Mouse (Mus musculus): ENCODE measurements around the gene Sorl1. TPM values are rescaled to one million over a fixed set of nuclear protein-coding genes. Genes with fewer than 3 reads are reported as not detected.
A peak's percentile ranks its signal among the peaks of the same experiment; 100 is the strongest.

The Sorl1 gene
- polyA plus RNA-seq, 1 experiment from 2014 or later: 4.3 TPM

- Histone ChIP-seq H3K4me1 (replicated peaks) (peaks cover 47% of the 10 kb centered on the region), H3K27me3 (ENCODE audit: insufficient read depth, poor library complexity, severe bottlenecking) (peaks cover 10% of the 10 kb centered on the region; the same call in 1 of the 2 replicates), H3K36me3 (no peaks in the 10 kb centered on the region), H3K4me3 (peak overlapping the region; percentile 58), H3K9me3 (no peaks in the 10 kb centered on the region), H3K27ac (peak overlapping the region; percentile 94)
- 7% methylated on average over 34 of the region's 34 CpGs for WGBS
- DNase-seq (ENCODE audit: low spot score): peak; percentile 91
Observed at GRCm38 (mm10) chr9:41950109-41950990, 173.7 kb downstream of the Sorl1 start.

- Histone ChIP-seq H3K4me3 (no peak overlapping the region), H3K36me3 (no peaks in the 10 kb centered on the region), H3K27ac (peak overlapping the region; percentile 94), H3K27me3 (ENCODE audit: insufficient read depth, poor library complexity, severe bottlenecking) (peaks cover 10% of the 10 kb centered on the region; the same call in 1 of the 2 replicates), H3K4me1 (replicated peaks) (peaks cover 47% of the 10 kb centered on the region), H3K9me3 (no peaks in the 10 kb centered on the region)
- 71% methylated on average over 5 of the region's 5 CpGs for WGBS
- DNase-seq (ENCODE audit: low spot score): no peak
Observed at GRCm38 (mm10) chr9:41949476-41949875, 174.6 kb downstream of the Sorl1 start.

GRCm38 (mm10) chr9:41944964-41945363, 179.1 kb downstream of the Sorl1 start:
- DNase-seq (ENCODE audit: low spot score): no peak
- H3K4me3 ChIP-seq: no peak overlapping the region
- WGBS: 90% methylated on average over 7 of the region's 7 CpGs

GRCm38 (mm10) chr9:41942970-41943635, 181.0 kb downstream of the Sorl1 start:
- DNase-seq (ENCODE audit: low spot score): no peak
- 76% methylated on average over 4 of the region's 4 CpGs for WGBS
- Histone ChIP-seq H3K27ac (peak overlapping the region; percentile 23; the same call in 1 of the 2 replicates), H3K9me3 (no peaks in the 10 kb centered on the region), H3K27me3 (ENCODE audit: insufficient read depth, poor library complexity, severe bottlenecking) (peaks cover 7% of the 10 kb centered on the region; the same call in 1 of the 2 replicates), H3K4me1 (replicated peaks) (peaks cover 17% of the 10 kb centered on the region), H3K36me3 (no peaks in the 10 kb centered on the region), H3K4me3 (no peak overlapping the region)

More at GRCm38 (mm10) chr9:41944964-41945363, 179.1 kb downstream of the Sorl1 start:
- H3K4me1 ChIP-seq (replicated peaks): peaks cover 15% of the 10 kb centered on the region
- H3K27ac ChIP-seq: no peak overlapping the region
- no peaks in the 10 kb centered on the region for H3K36me3 ChIP-seq
- H3K27me3 ChIP-seq (ENCODE audit: insufficient read depth, poor library complexity, severe bottlenecking): peaks cover 7% of the 10 kb centered on the region; the same call in 1 of the 2 replicates
- no peaks in the 10 kb centered on the region for H3K9me3 ChIP-seq

GRCm38 (mm10) chr9:41940311-41940853, 183.7 kb downstream of the Sorl1 start:
- Histone ChIP-seq H3K27ac (peak overlapping the region; percentile 53; the same call in 1 of the 2 replicates), H3K4me1 (replicated peaks) (peaks cover 39% of the 10 kb centered on the region), H3K4me3 (no peak overlapping the region), H3K9me3 (no peaks in the 10 kb centered on the region), H3K27me3 (ENCODE audit: insufficient read depth, poor library complexity, severe bottlenecking) (peaks cover 7% of the 10 kb centered on the region; the same call in 1 of the 2 replicates), H3K36me3 (no peaks in the 10 kb centered on the region)
- no peak for DNase-seq (ENCODE audit: low spot score)
- WGBS: 92% methylated on average over 10 of the region's 10 CpGs

GRCm38 (mm10) chr9:41938449-41938848, 185.6 kb downstream of the Sorl1 start:
- WGBS: 64% methylated on average over 8 of the region's 8 CpGs
- Histone ChIP-seq H3K27me3 (ENCODE audit: insufficient read depth, poor library complexity, severe bottlenecking) (peaks cover 10% of the 10 kb centered on the region; the same call in 1 of the 2 replicates), H3K4me1 (replicated peaks) (peaks cover 56% of the 10 kb centered on the region)

GRCm38 (mm10) chr9:41937967-41938348, 186.1 kb downstream of the Sorl1 start:
- no peaks in the 10 kb centered on the region for H3K36me3 ChIP-seq
- H3K9me3 ChIP-seq: no peaks in the 10 kb centered on the region
- WGBS: 56% methylated on average over 3 of the region's 3 CpGs
- 0 out of 2 replicates have a peak, but pooled peaks cover 7% of the 10 kb centered on the region for H3K27me3 ChIP-seq (ENCODE audit: insufficient read depth, poor library complexity, severe bottlenecking)
- H3K27ac ChIP-seq: peak overlapping the region; percentile 79
- DNase-seq (ENCODE audit: low spot score): no peak
- H3K4me3 ChIP-seq: no peak overlapping the region
- peaks cover 54% of the 10 kb centered on the region for H3K4me1 ChIP-seq (replicated peaks)

More at GRCm38 (mm10) chr9:41938449-41938848, 185.6 kb downstream of the Sorl1 start:
- H3K27ac ChIP-seq: peak overlapping the region; percentile 79
- no peak for DNase-seq (ENCODE audit: low spot score)
- H3K9me3 ChIP-seq: no peaks in the 10 kb centered on the region
- H3K36me3 ChIP-seq: no peaks in the 10 kb centered on the region
- H3K4me3 ChIP-seq: no peak overlapping the region

GRCm38 (mm10) chr9:41937341-41937966, 186.6 kb downstream of the Sorl1 start:
- 76% methylated on average over 8 of the region's 8 CpGs for WGBS
- Histone ChIP-seq H3K4me1 (replicated peaks) (peaks cover 53% of the 10 kb centered on the region), H3K4me3 (no peak overlapping the region), H3K27ac (peak overlapping the region; percentile 79), H3K9me3 (no peaks in the 10 kb centered on the region), H3K36me3 (no peaks in the 10 kb centered on the region), H3K27me3 (ENCODE audit: insufficient read depth, poor library complexity, severe bottlenecking) (0 out of 2 replicates have a peak, but pooled peaks cover 5% of the 10 kb centered on the region)
- no peak for DNase-seq (ENCODE audit: low spot score)

GRCm38 (mm10) chr9:41936598-41936997, 187.5 kb downstream of the Sorl1 start:
- H3K9me3 ChIP-seq: no peaks in the 10 kb centered on the region
- H3K27ac ChIP-seq: peak overlapping the region; percentile 59; the same call in 1 of the 2 replicates
- no peak overlapping the region for H3K4me3 ChIP-seq
- peaks cover 53% of the 10 kb centered on the region for H3K4me1 ChIP-seq (replicated peaks)
- no peak for DNase-seq (ENCODE audit: low spot score)
- H3K36me3 ChIP-seq: no peaks in the 10 kb centered on the region
- 0 out of 2 replicates have a peak, but pooled peaks cover 5% of the 10 kb centered on the region for H3K27me3 ChIP-seq (ENCODE audit: insufficient read depth, poor library complexity, severe bottlenecking)
- 47% methylated on average over 1 of the region's 1 CpGs for WGBS

GRCm38 (mm10) chr9:41935979-41936378, 188.1 kb downstream of the Sorl1 start:
- 0 out of 2 replicates have a peak, but pooled peaks cover 5% of the 10 kb centered on the region for H3K27me3 ChIP-seq (ENCODE audit: insufficient read depth, poor library complexity, severe bottlenecking)
- peak overlapping the region; percentile 97 for H3K27ac ChIP-seq
- WGBS: 1% methylated on average over 10 of the region's 10 CpGs
- no peak for DNase-seq (ENCODE audit: low spot score)
- H3K36me3 ChIP-seq: no peaks in the 10 kb centered on the region
- peaks cover 53% of the 10 kb centered on the region for H3K4me1 ChIP-seq (replicated peaks)
- H3K9me3 ChIP-seq: no peaks in the 10 kb centered on the region
- H3K4me3 ChIP-seq: peak overlapping the region; percentile 53

GRCm38 (mm10) chr9:41935373-41935971, 188.6 kb downstream of the Sorl1 start:
- H3K27me3 ChIP-seq (ENCODE audit: insufficient read depth, poor library complexity, severe bottlenecking): 0 out of 2 replicates have a peak, but pooled peaks cover 5% of the 10 kb centered on the region
- H3K4me1 ChIP-seq (replicated peaks): peaks cover 51% of the 10 kb centered on the region
- peak overlapping the region; percentile 53 for H3K4me3 ChIP-seq
- peak; percentile 80 for DNase-seq (ENCODE audit: low spot score)
- WGBS: 2% methylated on average over 21 of the region's 21 CpGs
- no peaks in the 10 kb centered on the region for H3K36me3 ChIP-seq
- no peaks in the 10 kb centered on the region for H3K9me3 ChIP-seq
- peak overlapping the region; percentile 97 for H3K27ac ChIP-seq
